Mouse (Mus musculus): ENCODE data around the gene Clcn6. TPM values are rescaled to one million over a fixed set of nuclear protein-coding genes. Genes with fewer than 3 reads are reported as not detected.

The Clcn6 gene
- polyA plus RNA-seq (2012; rRNA removed; ENCODE audit: low replicate concordance): 2.5 TPM in 2 replicates

DNA sequence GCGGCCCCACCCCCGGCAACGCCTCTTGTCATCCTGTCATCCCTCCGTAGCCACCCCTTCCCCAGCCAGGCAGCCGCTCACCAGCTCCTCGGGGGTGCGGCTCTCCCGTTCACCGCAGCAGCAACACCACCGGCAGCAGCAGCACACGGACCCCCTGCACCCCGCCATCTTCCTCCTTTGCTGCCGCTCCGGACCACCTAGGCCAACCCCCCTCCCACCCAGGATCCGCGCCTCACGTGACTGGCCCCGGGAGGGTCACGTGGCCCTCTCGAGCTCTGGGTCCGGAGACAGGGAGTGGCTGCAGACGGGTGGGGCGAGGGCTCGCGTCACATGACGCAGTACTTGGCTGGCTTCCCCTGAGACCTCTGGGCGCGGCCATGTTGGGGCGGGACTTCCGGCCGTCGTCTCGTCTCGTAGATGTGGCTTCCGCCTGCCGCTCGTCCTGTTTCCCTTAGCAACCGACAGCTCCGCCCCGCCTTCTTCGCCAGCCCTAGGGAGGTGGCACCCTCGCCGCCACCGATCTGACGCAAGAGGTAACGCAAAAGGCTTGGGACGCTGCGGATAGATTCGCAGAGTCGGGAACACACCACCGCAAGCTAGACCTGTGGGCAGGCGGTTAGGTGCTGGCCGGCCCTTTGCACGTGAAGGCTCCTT is at the start of gene Clcn6, which contains the start of gene Mthfr:
Gene Clcn6, minus strand, starts transcription at position 222 of the 654 bp plus-strand sequence.
Gene Mthfr, plus strand, starts transcription at position 478 of the 654 bp plus-strand sequence.

GRCm38 (mm10) chr4:148087907-148088527 is 49.4 kb upstream of the Clcn6 start, which contains the start of gene Agtrap:
Agtrap (minus strand) TSS chr4:148088031.

GRCm38 (mm10) chr4:148000202-148000772 is 38.3 kb downstream of the Clcn6 start, which contains the start of gene Nppa:
Nppa (plus strand) TSS chr4:148000722.

GRCm38 (mm10) chr4:147985205-147986132 is 53.2 kb downstream of the Clcn6 start, which contains the start of gene Nppb:
Nppb (plus strand) TSS chr4:147985788.

Other genes starting within 250 kb of the Clcn6 start
- gene Zfp984, start 229.0 kb downstream of the Clcn6 start, polyA plus RNA-seq (2012; rRNA removed; ENCODE audit: low replicate concordance): 0.05 TPM in 1 of 2 replicates, not detected in the other
- 0.06 and 0.15 TPM in 2 replicates for gene Zfp933, start 190.5 kb downstream of the Clcn6 start, polyA plus RNA-seq (2012; rRNA removed; ENCODE audit: low replicate concordance)
- gene Miip, start 170.0 kb downstream of the Clcn6 start, polyA plus RNA-seq (2012; rRNA removed; ENCODE audit: low replicate concordance): 40.1 and 76.6 TPM in 2 replicates
- gene Fv1, start 169.8 kb downstream of the Clcn6 start, polyA plus RNA-seq (2012; rRNA removed; ENCODE audit: low replicate concordance): 0.12 and 0.21 TPM in 2 replicates
- 47.4 and 55.3 TPM in 2 replicates for gene Mfn2, start 134.1 kb downstream of the Clcn6 start, polyA plus RNA-seq (2012; rRNA removed; ENCODE audit: low replicate concordance)
- 12.4 and 13.9 TPM in 2 replicates for gene Plod1, start 102.1 kb downstream of the Clcn6 start, polyA plus RNA-seq (2012; rRNA removed; ENCODE audit: low replicate concordance)
- 118 and 193 TPM in 2 replicates for gene 2510039O18Rik, start 97.9 kb downstream of the Clcn6 start, polyA plus RNA-seq (2012; rRNA removed; ENCODE audit: low replicate concordance)
- gene Nppb, start 53.0 kb downstream of the Clcn6 start, polyA plus RNA-seq (2012; rRNA removed; ENCODE audit: low replicate concordance): not detected in 2 replicates
- gene Nppa, start 38.1 kb downstream of the Clcn6 start, polyA plus RNA-seq (2012; rRNA removed; ENCODE audit: low replicate concordance): not detected in 2 replicates
- gene Mthfr, start 256 bp upstream of the Clcn6 start, polyA plus RNA-seq (2012; rRNA removed; ENCODE audit: low replicate concordance): 4.0 and 7.1 TPM in 2 replicates
- gene Agtrap, start 49.2 kb upstream of the Clcn6 start, polyA plus RNA-seq (2012; rRNA removed; ENCODE audit: low replicate concordance): 17.5 and 26.5 TPM in 2 replicates
- gene Mad2l2, start 91.6 kb upstream of the Clcn6 start, polyA plus RNA-seq (2012; rRNA removed; ENCODE audit: low replicate concordance): 12.9 and 14.4 TPM in 2 replicates
- 0.08 TPM in 1 of 2 replicates, not detected in the other for gene Draxin, start 91.9 kb upstream of the Clcn6 start, polyA plus RNA-seq (2012; rRNA removed; ENCODE audit: low replicate concordance)
- gene Fbxo6, start 113.3 kb upstream of the Clcn6 start, polyA plus RNA-seq (2012; rRNA removed; ENCODE audit: low replicate concordance): 32.2 and 64.6 TPM in 2 replicates
- gene Fbxo44, start 121.7 kb upstream of the Clcn6 start, polyA plus RNA-seq (2012; rRNA removed; ENCODE audit: low replicate concordance): 10.8 and 13.5 TPM in 2 replicates
- 0.19 and 0.60 TPM in 2 replicates for gene Fbxo2, start 121.8 kb upstream of the Clcn6 start, polyA plus RNA-seq (2012; rRNA removed; ENCODE audit: low replicate concordance)
- gene Disp3, start 249.1 kb upstream of the Clcn6 start, polyA plus RNA-seq (2012; rRNA removed; ENCODE audit: low replicate concordance): 0.13 and 0.92 TPM in 2 replicates

Measured in duodenum, adult 2 months (tissue).